In the genomic region with DNA sequence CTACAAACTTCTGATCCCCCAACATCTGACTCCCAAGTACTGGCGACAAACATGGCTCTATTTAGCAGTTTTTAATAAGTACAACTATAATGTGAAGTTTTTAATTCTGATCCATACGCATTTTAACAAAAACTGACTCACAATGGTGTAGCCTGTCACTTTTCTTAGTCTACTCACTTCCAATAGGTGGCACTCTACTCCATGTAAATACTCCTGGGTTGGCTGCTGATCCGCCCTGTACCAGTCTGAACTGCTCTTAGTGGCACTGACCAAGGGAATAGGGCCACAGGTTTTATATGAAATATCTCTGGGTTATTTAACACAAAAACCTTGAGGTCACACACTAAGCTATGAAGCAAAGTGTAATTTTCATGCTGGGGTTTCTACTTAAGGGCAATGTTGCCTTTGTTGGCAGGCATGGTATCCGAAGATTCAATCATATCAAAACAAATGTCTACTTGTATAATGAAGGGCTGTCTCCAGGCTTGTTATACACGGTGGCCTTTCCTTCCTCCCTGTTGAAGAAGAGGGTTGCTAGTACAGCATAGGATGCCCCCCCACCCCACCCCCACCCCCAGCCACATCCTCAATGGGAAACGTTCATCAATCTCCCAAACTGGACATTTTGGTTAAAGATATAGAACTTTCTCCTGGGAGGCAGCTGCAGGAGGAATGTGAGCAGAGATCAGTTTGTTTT, we compare ENCODE assay signal across 9 mouse cellular contexts.
DNase-seq lines count a peak whose midpoint lies in the region; ATAC-seq and TF ChIP-seq lines count a peak whose summit lies in the region.
"Had no signal": no experiment of that assay in that cellular context is flagged by ENCODE, and none has a peak within 500 bp of the region (broad histone marks: within the 10 kb centered on the region; RNA-seq: fewer than 3 reads in every experiment).

No protein-coding gene starts in this region.

- H3K79me2 ChIP-seq in C2C12 (ENCODE audit: control insufficient read depth, insufficient read depth): peaks cover 38% of the 10 kb centered on the region

- no peak overlapping the region for H3ac ChIP-seq in C2C12 (ENCODE audit: control insufficient read depth, insufficient read length, low read depth)

- no peak for ATAC-seq in cerebellum, adult (ENCODE audit: insufficient number of reproducible peaks, low FRiP score, low TSS enrichment)
- peak; percentile 86 for ATAC-seq in megakaryocyte-erythroid progenitor cell, adult 5-6 weeks (replicated peaks; ENCODE audit: low FRiP score, low TSS enrichment, poor library complexity, severe bottlenecking)

- intact Hi-C loops in heart, postnatal 36 days (cut with DNase I): loop anchor here (1.0 to 5.0 kb wide), 5 partner anchors 37 to 422 kb away; a partner anchor contains a TSS

- peak; percentile 57 to 63 for DNase-seq in cerebellum, postnatal 10 days
- DNase-seq in embryo, embryonic 10.5 days (ENCODE audit: low spot score): peak; percentile 82
- peak; percentile 19 to 33 for DNase-seq in heart, postnatal 36 days
- DNase-seq in kidney, postnatal 25 days: peak; percentile 62 to 75
- peak; percentile 31 for DNase-seq in thymus, postnatal 14 days

- no peak overlapping the region for H3K4me3 ChIP-seq in C2C12 (ENCODE audit: insufficient read depth, poor library complexity, severe bottlenecking)
- H3K4me3 ChIP-seq: liver, embryonic 15.5 days had no signal

- peak; percentile 14 for TF ChIP-seq CTCF in C2C12 (IDR thresholded peaks at IDR 0.05; ENCODE audit: control insufficient read depth, insufficient read depth, insufficient read length)

- peaks cover 8% of the 10 kb centered on the region for H3K79me3 ChIP-seq in C2C12 (ENCODE audit: low read depth)

- no peaks in the 10 kb centered on the region for H3K27me3 ChIP-seq in C2C12 (ENCODE audit: control insufficient read depth, insufficient read depth, insufficient read length)
- H3K27me3 ChIP-seq: liver, embryonic 15.5 days had no signal

- peaks cover 51% of the 10 kb centered on the region for H3K36me3 ChIP-seq in C2C12 (ENCODE audit: control insufficient read depth, insufficient read depth)
- H3K36me3 ChIP-seq: liver, embryonic 15.5 days had no signal

TF ChIP-seq in C2C12, 6 proteins besides CTCF, POLR2A, EP300 and RAD21:
- TF ChIP-seq MYOG (IDR thresholded peaks at IDR 0.05; ENCODE audit: control insufficient read depth, extremely low read depth, insufficient read length): no peak
- TF ChIP-seq MYOD1 (IDR thresholded peaks at IDR 0.05; ENCODE audit: control insufficient read depth, insufficient read length, low read depth): no peak
- TF ChIP-seq CEBPB (IDR thresholded peaks at IDR 0.05; ENCODE audit: low read depth): no peak
- TF ChIP-seq FOSL1 (IDR thresholded peaks at IDR 0.05; ENCODE audit: insufficient read depth, low read length, poor library complexity, severe bottlenecking): no peak
- no peak for TF ChIP-seq MAX (IDR thresholded peaks at IDR 0.05)
- TF ChIP-seq USF1 (IDR thresholded peaks at IDR 0.05; ENCODE audit: low read depth): no peak

Comparison
In these comparisons a context has a peak if more than half of its experiments do, and no peak if none do; other contexts are left out.
1. DNase-seq: peak in every context shown above with its lines; median percentile 82 in embryo, embryonic 10.5 days; 68 in kidney, postnatal 25 days; 60 in cerebellum, postnatal 10 days; 31 in thymus, postnatal 14 days; 26 in heart, postnatal 36 days.